Mouse (Mus musculus) forebrain, postnatal 0 days (tissue): ENCODE results near the gene Macc1. TPM values are rescaled to one million over a fixed set of nuclear protein-coding genes. Genes with fewer than 3 reads are reported as not detected.
"Not testable (repeated sequence)": the region's sequence is repeated elsewhere in the genome, so short reads cannot be mapped to it uniquely, and the experiment has no call there.

ENCODE experiments used
- ATAC-seq: fragments of 200-750 bp; cut with Nextera tagmentation; 2 replicates; pipeline ENCODE4 v1.8.0; 2017; ENCODE audit warnings: mild to moderate bottlenecking, moderate library complexity
- DNase-seq: peaks from one replicate; pipeline ENCODE4 v3.0.0-alpha.2; 2015
- H3K27ac ChIP-seq: fragments of 300-500 bp; sonication (generic); 2 replicates; pipeline ENCODE4 v1.5.1; 2014; ENCODE audit warnings: low read depth, mild to moderate bottlenecking, antibody characterized with exemption, low read length, moderate library complexity, mixed read lengths
- H3K27me3 ChIP-seq: fragments of 300-500 bp; sonication (generic); 2 replicates; pipeline ENCODE4 v1.6.1; 2014; ENCODE audit warnings: mild to moderate bottlenecking, low read length, mixed read lengths; ENCODE audit not compliant: insufficient read depth
- H3K36me3 ChIP-seq: fragments of 300-500 bp; sonication (generic); 2 replicates; pipeline ENCODE4 v1.6.1; 2014; ENCODE audit warnings: mild to moderate bottlenecking, moderate library complexity; ENCODE audit not compliant: insufficient read depth
- H3K4me1 ChIP-seq: fragments of 300-500 bp; sonication (generic); 2 replicates; pipeline ENCODE4 v1.6.1; 2014; ENCODE audit warnings: antibody characterized with exemption; ENCODE audit not compliant: insufficient read depth
- H3K4me2 ChIP-seq: fragments of 300-500 bp; sonication (generic); 2 replicates; pipeline ENCODE4 v1.6.1; 2014; ENCODE audit warnings: low read depth, mild to moderate bottlenecking, moderate library complexity
- H3K4me3 ChIP-seq: fragments of 300-500 bp; sonication (generic); 2 replicates; pipeline ENCODE4 v1.5.1; 2014; ENCODE audit warnings: low read depth, low read length, mixed read lengths
- H3K9ac ChIP-seq: fragments of 300-500 bp; sonication (generic); 2 replicates; pipeline ENCODE4 v1.6.1; 2014; ENCODE audit warnings: mild to moderate bottlenecking
- H3K9me3 ChIP-seq: fragments of 300-500 bp; sonication (generic); 2 replicates; pipeline ENCODE4 v1.6.1; 2016; ENCODE audit warnings: low read length
- CTCF ChIP-seq: sonication (generic); IDR thresholded peaks from 2 replicates; pipeline ENCODE4 v1.5.1; 2016; ENCODE audit warnings: antibody characterized with exemption, control low read depth, low read depth
- WGBS: fragments of 180-500 bp; shearing (Covaris S2); extraction: QIAGEN DNeasy Blood & Tissue Kit; methylation state at CpG from one replicate; pipeline ENCODE4 v1.1.7; 2014; 5-methylcytosine and 5-hydroxymethylcytosine counted together
- polyA plus RNA-seq: library from polyadenylated mRNA; unstranded; fragments of >200 nt; fragmentation: Nextera tagmentation; extraction: Ambion mirVana; gene quantifications from 2 replicates; pipeline ENCODE4 v1.2.1, GENCODE M21; 2015
- total RNA-seq: library from RNA; depleted of rRNA; stranded (reverse); fragments of >200 nt; gene quantifications from 2 replicates; pipeline ENCODE4 v1.2.3, GENCODE M21; 2014

Gene Macc1
- total and polyA plus RNA-seq, 2 experiments from 2014 or later, result 0.10 TPM; not detected in 1

DNA sequence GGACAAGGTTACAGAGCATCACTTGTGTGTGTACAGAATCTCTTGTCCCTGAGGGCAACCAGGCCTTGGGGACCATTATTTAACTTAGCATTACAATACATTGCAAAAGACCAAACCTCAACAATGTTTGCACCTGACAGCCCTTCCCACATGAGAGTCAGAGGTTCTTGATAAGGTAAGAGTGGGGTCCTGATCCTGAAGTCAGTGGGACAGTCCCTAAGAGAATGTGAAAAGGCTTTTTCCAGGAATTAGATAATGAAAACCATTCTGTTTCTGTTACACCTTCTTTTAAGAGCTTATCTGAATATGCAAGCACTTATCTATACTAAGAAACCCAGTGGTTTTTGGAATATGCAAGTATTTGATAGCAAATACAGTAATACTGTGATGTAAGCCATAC lies 10.5 kb upstream of the Macc1 start:
- no peak for TF ChIP-seq CTCF
- no peak overlapping the region for H3K4me3 ChIP-seq
- DNase-seq (no peak), ATAC-seq (no peak)
- H3K4me2 ChIP-seq, result no peak overlapping the region
- no peak overlapping the region for H3K27ac ChIP-seq
- H3K27me3 ChIP-seq, result no peaks in the 10 kb centered on the region
- H3K36me3 ChIP-seq, result no peaks in the 10 kb centered on the region
- no peak overlapping the region for H3K9ac ChIP-seq
- H3K9me3 ChIP-seq, result no peaks in the 10 kb centered on the region
- no peaks in the 10 kb centered on the region for H3K4me1 ChIP-seq

DNA sequence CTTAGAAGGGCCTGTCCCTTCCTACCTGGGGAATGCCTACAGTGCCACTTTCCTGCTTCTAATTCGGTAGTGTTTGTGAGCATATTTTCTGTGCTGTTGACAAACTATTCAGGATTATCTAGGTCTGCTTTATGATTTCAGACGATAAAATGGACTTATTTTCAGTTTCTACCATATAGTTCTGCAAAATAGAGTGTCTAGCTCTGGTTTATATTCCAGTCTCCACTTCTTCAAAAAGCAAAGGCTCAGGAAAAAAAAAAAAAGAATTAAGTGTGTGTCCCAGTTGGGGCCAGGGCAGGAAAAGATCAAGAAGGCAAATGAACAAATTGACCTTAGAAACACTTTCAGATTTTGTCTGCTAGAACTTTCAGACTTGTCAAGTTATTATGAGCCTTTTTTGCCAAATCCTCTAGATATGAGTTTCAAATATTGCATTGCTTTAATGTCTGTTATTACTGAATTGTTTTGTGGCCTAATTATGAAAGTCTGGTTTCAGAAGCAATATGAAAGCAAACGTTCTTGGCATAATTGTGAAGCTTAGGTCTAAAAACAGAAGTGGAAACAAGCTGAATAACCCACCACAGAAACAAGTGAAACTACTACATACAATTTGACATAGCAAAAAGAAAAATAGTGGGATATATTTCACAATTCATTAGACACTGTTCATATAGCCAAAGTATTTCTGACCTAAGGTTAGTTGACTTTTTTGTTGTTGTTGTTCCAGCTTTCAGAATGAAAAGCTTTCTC lies 881 bp upstream of the Macc1 start:
- Histone ChIP-seq H3K27ac (no peak overlapping the region), H3K4me2 (no peak overlapping the region), H3K36me3 (no peaks in the 10 kb centered on the region), H3K4me1 (no peaks in the 10 kb centered on the region), H3K27me3 (no peaks in the 10 kb centered on the region), H3K9ac (no peak overlapping the region), H3K9me3 (no peaks in the 10 kb centered on the region), H3K4me3 (no peak overlapping the region)
- no peak for TF ChIP-seq CTCF
- DNase-seq (no peak), ATAC-seq (no peak)
- 75% methylated on average over 3 of the region's 3 CpGs for WGBS

DNA sequence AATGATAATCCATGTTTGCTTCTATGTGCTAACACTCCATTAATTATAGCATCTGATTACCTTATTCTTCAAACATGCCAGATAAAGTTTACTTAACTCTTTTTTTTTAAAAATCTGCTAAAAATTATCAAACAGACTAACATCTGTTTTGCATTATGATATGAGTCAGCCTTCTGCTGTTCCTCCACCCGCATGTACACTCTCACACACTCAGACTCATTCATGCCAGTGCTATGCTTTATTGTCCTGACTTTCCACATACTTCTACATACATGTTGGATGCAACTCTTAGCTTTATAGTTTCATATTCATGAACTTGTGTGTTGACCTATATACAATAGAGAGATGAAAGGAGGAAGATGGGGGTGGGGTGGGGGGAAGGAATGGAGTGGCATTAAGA lies 4.7 kb downstream of the Macc1 start:
- Histone ChIP-seq H3K4me2 (no peak overlapping the region), H3K4me1 (no peaks in the 10 kb centered on the region), H3K4me3 (no peak overlapping the region), H3K9ac (no peak overlapping the region), H3K27me3 (no peaks in the 10 kb centered on the region), H3K36me3 (no peaks in the 10 kb centered on the region), H3K27ac (no peak overlapping the region), H3K9me3 (no peaks in the 10 kb centered on the region)
- no peak for ATAC-seq
- WGBS, result 78% methylated on average over 1 of the region's 1 CpGs
- TF ChIP-seq CTCF, result no peak
- no peak for DNase-seq

DNA sequence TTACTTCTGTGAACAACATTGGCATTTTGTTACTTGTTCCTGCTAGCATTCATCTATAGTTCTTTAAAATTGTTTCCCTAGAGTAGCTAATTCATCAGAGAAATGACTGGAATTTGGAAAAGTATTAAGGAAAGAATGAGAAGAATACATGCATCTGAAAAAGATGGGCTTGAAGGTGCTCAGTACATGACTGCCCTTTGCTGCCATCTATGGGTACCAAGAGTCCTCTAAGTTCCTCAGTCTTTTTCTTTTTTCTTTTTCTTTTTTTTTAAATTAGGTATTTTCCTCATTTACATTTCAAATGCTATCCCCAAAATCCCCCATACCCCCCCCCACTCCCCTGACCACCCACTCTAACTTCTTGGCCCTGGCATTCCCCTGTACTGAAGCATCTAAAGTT lies 11.3 kb downstream of the Macc1 start:
- peak; percentile 30; the same call in 1 of the 2 replicates for TF ChIP-seq CTCF
- no peaks in the 10 kb centered on the region for H3K27me3 ChIP-seq
- H3K9ac ChIP-seq, result no peak overlapping the region
- H3K36me3 ChIP-seq, result no peaks in the 10 kb centered on the region
- no peak overlapping the region for H3K4me2 ChIP-seq
- no peaks in the 10 kb centered on the region for H3K4me1 ChIP-seq
- no peak for DNase-seq
- no peak overlapping the region for H3K27ac ChIP-seq
- no peak overlapping the region for H3K4me3 ChIP-seq
- ATAC-seq, result no peak
- no peaks in the 10 kb centered on the region for H3K9me3 ChIP-seq

DNA sequence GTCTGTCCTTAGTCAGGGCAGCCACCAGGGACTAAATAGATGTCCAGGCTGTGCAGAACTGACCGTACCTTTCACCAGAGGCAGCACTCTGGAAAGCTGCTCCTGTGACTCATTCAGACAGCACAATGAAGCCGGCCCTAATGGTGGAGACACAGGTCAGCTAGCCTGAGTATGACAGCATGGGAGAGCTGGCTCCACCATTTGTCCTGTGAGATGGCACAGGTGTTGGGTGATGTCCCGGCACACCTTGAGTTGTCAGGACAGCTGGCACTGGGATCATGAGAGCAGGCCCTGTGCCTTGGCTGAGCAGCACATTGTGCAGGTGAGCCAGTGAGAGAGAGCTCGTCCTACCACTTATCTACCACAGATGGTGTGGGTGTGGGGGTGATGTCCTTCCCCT lies 16.6 kb downstream of the Macc1 start:
- Histone ChIP-seq H3K27me3 (no peaks in the 10 kb centered on the region), H3K4me1 (no peaks in the 10 kb centered on the region), H3K4me3 (no peak overlapping the region), H3K9me3 (no peaks in the 10 kb centered on the region), H3K4me2 (no peak overlapping the region), H3K27ac (no peak overlapping the region), H3K36me3 (no peaks in the 10 kb centered on the region), H3K9ac (no peak overlapping the region)
- no peak for TF ChIP-seq CTCF
- 97% methylated on average over 4 of the region's 4 CpGs for WGBS
- DNase-seq, result no peak
- no peak for ATAC-seq

DNA sequence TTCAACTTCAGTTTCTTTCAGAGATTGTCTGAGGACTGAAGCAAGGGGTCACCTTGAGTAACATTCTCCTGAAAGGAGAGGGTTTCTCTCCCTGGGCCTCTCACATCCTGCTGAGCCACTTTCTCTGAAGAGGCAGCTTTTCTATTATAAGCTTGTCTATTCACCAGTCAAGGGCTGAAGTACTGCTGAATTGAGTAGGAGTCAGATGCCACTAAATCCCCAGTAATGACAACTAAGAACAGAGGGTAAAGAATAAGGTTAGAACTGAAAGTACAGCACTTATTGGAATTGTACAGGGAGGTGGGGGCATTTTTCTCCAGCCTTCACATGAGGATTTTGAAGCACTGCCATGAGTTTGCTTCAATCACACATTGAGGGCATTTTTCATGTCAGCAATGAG lies 19.3 kb downstream of the Macc1 start:
- Histone ChIP-seq H3K36me3 (no peaks in the 10 kb centered on the region), H3K27ac (no peak overlapping the region), H3K27me3 (no peaks in the 10 kb centered on the region), H3K4me1 (no peaks in the 10 kb centered on the region), H3K9me3 (no peaks in the 10 kb centered on the region), H3K4me3 (no peak overlapping the region), H3K9ac (no peak overlapping the region), H3K4me2 (no peak overlapping the region)
- TF ChIP-seq CTCF, result no peak
- DNase-seq (no peak), ATAC-seq (no peak)

DNA sequence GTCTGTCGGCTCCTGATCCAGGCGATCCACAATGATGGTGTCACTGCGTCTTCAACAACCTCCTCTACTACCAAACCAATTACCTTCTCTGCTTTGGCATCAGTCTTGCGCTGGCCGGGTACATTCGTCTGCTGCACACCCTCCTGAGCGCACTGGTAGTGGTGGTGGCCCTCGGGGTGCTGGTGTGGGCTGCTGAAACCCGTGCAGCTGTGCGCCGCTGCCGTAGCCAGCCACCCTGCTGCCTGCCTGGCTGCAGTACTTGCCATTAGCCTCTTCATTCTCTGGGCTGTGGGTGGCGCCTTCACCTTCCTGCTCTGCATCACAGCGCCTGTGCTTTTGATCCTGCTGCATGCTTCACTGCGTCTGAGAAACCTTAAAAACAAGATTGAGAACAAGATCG lies 38.5 kb downstream of the Macc1 start:
- not testable (repeated sequence) for DNase-seq

More for the DNA sequence above, 38.5 kb downstream of the Macc1 start:
- not testable (repeated sequence) for H3K27me3 ChIP-seq, H3K27ac ChIP-seq, H3K9ac ChIP-seq, H3K4me3 ChIP-seq, ATAC-seq, H3K36me3 ChIP-seq, H3K9me3 ChIP-seq, H3K4me1 ChIP-seq, H3K4me2 ChIP-seq
- WGBS, result 38% methylated on average over 16 of the region's 16 CpGs
